Mouse (Mus musculus): Measurements from ENCODE around the gene Sox15. TPM values are rescaled to one million over a fixed set of nuclear protein-coding genes. Genes with fewer than 3 reads are reported as not detected.

The Sox15 gene
- total RNA-seq, 2 experiments from 2014 or later: not detected

DNA sequence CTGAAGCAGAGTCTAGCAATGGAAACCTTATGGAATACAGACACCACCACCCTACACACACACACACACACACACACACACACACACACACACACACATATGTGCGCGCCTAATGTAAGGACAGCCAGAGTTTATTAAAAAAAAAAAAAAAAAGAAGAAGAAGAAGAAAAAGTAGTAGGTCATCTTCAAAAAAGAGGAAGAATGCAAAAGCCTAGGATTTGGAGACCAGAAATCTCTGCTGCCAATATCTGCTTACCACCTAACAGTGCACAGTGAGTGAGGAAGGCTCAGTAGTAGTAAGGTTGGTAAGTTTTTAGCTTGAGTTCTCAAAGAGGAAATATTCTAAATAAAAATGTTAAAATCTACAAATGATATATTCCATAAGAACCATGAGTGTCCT lies 24.0 kb downstream of the Sox15 start:
- DNase-seq: no peak

DNA sequence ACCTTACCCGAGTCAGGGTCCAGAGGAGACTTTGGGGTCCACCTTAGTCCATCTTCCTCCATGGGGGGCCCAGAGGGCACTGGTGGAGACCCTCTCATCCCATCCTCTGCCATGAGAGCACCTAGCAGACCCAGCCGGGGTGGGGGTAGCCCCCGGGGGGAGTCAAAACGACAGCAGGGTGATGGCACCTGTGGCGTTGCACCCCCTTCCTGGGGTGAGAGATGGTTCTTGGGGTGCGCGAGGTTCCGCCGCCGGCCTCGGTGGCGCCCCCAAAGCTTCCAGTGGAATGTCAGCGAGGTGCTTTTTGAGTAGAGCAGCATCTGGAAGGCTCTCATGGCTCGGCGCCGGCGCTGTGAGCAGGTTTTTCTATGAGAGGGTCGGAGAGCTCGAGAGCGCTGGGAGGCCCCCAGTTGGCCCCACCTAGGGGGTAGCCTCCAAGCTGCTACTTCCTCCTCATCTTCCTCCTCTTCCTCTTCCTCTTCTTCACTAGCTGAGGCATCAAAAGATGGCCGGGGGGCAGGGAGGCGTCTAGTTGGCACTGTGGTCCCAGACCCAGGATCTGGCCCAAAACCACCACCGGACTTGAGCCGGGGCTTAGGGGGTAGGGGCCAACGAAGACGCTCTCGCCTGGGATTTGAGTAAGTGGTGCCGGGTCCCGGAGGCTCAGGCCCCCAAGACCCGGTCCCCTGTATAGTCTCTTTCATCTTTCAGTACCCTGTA lies 25.2 kb downstream of the Sox15 start:
- DNase-seq: no peak

DNA sequence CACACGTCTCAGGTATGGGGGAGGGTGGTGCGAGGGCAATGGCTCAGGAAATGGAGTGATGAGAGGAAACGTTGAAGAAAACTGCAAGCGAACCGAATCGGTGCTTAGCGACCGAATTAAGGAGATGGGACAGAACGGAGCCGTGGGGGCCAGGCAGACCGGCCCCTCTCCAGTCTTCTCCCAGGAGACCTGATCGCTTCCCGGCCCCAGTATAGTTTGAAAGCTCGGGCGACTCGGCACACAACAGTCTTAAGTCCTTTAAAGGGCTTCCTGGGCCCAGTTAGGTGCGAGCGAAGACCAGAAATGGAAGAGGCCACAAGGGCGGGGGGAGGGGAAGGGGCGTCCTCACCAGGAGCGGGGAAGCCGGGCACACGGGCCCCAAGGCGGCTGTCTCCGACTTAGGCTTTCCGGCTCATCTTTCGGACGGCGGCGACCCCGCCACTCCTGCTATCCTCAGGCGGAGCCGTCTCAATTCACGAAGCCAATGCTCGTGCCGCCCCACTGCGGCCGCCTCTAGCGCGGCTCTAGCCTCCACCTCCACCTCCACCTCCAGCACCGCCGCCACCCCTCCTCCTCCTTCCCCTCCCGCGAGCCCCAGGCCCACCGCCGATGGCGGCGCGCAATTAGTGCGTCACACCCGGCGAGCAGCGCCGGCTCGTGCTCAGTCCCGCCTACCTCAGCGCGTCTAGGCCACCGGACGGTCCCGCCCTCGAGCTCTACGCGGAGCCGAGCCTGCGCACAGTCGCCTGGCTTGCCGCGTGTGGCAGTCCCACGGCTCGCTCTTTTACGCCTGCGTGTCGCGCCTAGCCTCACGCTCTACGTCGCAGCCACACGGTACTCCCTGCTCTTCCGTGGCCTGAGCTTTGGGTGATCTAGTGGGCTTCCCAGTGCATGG lies 26.4 kb downstream of the Sox15 start, which contains the start of gene Senp3:
Senp3 (minus strand) TSS at position 771 of the 895 bp plus-strand sequence.
- peak; percentile 98 to 99 for DNase-seq

DNA sequence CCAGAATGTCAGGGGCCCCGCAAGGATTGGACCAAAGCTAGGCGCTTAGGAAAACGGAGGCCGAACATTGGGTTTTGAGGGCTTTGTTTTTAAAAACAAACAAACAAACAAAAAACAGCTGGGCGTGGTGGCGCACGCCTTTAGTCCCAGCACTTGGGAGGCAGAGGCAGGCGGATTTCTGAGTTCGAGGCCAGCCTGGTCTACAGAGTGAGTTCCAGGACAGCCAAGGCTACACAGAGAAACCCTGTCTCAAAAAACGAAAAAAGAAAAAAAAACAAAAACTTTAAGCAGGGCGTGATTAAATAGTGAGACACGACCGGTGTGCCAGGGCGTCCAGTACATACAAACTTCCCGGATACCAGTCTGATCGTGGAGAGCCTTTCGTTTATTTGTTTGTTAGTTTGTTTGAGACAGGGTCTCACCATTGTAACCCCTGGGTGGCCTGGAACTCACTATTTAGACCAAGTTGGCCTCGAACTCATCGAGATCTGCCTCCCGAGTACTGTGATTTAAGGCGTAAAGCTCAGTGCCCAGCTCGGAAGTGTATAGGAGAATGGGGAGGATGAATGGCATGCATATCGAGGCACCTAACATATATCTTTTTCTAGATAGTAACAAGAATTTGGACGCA lies 27.2 kb downstream of the Sox15 start:
- DNase-seq: no peak

DNA sequence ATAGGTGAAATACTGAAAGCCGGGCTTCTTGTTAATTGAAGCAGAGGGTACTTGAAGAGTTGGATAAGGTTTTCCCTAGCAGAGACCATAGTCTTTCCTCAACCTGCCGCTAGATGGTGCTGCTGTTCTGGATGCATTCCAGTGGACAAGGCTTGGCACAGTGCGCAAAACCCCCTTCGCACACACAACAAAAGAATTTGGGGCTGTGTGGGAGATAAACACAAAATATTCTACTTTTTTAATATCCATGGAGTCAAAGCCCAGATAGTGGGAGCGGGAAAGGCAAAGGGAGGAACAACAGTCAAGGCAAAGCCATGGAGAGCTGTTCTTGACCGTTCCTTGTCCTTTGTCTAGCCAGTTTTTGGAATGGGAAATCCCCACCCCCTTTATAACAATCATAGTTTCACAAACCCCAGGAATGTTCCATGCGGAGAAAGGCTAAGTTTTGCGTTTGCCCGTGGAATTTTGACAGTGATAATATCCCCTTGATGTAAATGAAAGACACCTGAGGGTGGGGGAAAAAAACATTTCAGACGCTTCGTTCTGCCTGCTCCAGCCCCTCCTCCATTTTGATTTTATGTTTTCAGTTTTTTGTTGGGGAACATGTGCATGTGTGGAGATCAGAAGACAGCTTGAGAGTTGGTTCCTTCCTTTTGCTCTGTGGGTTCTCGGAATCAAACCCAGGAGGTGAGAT lies 27.9 kb downstream of the Sox15 start:
- peak; percentile 90 to 93 for DNase-seq

DNA sequence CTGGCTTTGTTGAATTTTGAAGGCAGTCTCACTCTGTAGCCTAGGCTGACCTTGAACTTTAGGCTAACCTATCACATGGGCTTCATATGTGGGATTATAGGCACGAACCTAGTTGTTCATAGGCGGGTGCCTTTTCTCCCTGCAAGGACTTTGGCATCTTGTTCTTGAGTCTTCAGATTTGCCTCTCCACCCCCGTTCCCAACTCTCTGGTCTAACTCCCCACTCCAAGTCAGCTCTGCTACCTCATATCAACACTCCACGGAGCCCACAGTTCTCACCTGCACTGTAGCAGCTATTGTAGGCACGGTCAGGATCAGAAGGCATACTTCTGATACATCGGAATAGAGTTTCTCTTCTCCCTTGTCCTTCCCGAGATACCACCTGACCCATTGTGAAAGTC lies 28.5 kb downstream of the Sox15 start:
- DNase-seq: no peak

DNA sequence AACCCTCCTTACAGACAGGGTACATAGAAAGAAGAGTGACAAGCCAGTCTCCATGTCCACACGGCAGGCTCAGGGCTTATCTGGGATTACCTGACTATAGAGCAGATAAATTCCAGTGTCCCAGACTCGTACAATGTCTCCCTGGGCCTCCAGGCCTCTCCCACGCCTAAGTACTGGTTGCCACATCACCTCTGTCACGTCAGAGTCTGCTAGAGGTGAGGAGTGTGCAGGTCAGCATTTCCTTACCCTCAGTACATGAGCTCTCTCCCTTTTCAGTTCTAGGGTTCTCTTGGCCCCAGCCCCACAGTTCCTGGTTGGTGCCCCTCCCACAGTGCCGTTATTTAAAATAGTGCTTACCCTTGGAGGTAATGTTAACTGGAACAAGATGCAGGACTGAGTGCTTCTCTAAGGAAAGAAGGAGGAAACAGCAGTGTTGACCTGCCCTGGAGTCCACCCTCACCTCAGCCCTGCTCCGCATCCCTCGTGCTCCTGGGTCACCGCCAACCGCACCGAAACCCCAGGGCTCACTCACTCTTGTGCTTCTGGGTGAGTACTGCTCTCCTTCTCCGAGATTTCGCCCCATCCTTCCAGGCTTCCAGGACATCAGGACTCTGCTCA lies 29.1 kb downstream of the Sox15 start:
- no peak for DNase-seq

DNA sequence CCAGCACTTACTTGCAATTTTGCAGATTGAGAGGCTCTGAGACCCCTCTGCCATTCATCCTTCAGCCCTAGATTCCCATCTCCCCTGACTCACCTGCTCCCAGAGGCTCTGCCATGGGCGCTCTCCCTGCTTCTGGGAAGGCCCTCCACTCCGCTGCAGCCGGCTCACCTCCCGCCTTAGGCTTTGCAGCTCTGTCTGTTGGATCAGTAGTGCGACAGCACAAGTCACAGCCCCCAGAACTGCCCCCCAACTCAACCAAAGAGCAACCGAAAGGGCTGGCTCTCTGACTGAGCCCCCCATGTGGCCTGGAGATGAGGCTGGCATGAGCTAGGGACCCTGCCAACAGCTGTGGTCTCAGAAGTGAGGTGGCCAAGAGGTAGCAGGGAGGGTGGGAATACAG lies 29.8 kb downstream of the Sox15 start:
- DNase-seq: no peak

DNA sequence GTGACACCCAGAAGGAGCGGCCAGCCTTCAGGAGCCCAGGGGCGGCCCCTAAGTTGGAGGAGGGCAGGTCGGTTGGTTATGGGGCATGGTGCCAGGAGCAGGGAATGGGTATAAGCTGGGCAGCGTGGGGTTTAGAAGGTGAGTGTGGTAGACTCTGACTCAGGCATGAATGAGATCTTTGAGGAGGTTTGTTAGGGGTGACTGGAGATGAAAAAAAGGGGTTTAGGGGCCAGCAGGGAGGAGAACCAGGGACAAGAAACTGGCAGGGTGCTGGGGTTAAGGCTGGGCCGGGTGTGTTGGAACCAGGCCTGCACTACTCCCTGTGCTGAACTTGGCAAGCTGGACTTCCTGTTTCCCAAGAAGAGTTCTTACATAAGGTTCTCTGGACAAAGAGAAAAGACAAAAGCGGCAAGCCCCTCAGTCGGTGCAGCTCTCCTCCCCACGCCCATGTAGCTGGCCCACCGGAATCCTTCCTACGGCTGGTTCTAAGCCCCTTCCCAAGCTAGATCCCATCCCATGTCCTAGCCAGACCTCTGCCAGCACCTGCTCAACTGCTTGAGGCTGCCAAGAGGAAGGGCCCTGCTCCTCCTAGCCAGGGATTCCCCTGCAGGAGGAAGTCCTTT lies 30.5 kb downstream of the Sox15 start, which contains the start of gene Tnfsf13:
Tnfsf13 (minus strand) TSS at position 259 of the 623 bp plus-strand sequence.
- peak; percentile 72 to 79 for DNase-seq

DNA sequence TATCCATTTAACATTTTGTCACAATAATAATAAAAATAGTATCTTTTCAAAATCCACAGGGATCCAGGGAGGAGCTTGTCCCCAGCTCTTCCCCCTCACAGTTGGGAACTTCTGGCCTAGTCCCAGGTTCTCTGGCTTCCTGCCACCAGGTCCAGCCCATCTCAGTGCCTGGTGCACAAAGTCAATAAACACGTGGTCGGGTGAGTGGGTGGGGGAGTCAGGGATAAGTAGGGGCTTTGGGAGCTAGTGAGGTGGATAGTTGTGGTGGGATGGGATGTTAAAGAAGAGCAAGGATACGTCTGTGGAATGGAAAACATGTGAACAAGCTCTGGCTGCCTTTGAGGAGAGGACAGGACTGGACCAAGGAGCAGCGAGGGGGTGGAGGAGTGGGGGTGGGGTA lies 31.3 kb downstream of the Sox15 start:
- DNase-seq: peak; percentile 68 to 78

DNA sequence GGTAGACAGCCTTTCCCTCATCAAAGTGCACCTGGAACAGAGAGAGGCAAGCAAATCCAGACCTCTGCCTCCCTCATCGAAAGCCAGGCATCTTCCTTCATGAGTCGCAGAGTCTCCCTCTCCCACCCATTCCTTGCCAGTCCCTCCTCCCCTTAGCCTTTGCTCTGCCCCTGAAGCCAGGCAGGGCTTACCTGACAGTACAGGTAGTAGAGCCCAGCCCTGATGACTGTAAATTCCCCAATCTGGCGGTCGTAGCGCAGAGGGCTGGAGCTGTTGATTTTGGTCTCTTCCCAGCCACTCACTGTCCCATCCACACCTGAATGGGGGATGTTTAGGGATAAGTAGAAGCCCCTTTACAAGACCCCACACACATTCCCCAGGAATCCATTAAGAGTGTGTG lies 31.9 kb downstream of the Sox15 start:
- DNase-seq: no peak

DNA sequence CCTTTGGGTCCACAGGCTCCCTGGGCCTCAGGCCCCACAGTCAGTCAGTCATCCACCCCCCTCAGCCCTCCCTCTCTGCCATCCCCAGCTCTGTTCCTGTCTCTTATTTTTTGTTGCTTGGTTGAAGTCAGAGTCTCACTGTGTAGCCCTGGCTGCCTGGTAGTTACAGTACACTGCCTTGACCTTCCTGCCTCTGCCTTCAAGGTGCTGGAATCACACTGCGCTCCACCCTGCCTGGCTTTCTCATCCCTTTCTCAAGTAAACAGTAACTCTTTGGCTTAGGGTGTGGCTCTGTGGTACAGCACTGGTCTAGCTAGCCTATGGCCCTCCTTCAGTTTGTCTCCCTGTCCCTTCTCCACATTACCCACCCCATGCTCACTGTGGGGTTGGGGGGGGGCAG lies 34.8 kb downstream of the Sox15 start:
- no peak for DNase-seq

DNA sequence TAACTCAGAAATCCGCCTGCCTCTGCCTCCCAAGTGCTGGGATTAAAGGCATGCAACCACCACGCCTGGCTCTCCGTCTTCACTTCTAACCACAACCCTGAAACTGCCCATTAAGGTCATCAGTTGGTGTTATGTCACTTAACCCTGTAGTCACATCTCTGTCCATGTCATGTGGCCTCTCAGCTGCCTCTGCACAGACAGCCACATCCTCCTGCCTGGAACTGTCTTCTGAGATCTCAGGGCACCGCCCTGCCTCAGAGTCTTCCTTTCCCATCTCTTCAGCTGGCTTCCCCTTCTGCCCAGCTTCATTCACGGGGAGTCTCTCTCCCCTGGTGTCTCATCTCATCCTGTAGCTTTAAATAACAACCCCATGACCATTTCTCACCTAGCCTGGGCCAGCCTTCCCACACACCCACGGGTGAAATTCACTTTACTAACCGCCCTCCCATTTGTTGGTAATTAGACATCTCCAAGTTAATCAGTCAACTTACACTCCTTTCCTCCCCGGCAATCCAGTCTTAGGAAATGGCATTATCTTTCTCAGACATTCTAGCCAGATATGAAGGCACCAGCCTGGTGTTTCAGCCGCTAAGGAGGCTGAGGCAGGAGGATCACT lies 37.2 kb downstream of the Sox15 start:
- no peak for DNase-seq

DNA sequence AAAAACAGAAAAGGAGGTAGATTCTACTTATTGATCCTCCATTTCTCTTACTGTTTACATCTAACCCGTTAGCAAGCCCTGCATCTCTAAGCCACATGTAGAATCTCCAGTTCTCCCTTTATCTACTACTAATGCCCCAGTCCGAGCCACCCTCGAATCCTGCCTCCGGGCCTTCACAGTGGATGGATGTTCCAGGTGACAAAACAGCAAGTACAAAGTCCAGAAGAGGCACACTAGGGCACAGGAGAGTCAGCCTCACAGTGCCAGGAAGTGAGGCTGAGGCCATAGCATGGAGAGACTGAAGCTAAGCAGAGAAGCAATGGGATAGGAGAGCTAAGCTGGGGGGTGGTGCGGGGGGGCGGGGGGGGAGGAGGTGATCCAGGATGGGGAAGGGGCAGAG lies 37.7 kb downstream of the Sox15 start:
- DNase-seq: no peak

DNA sequence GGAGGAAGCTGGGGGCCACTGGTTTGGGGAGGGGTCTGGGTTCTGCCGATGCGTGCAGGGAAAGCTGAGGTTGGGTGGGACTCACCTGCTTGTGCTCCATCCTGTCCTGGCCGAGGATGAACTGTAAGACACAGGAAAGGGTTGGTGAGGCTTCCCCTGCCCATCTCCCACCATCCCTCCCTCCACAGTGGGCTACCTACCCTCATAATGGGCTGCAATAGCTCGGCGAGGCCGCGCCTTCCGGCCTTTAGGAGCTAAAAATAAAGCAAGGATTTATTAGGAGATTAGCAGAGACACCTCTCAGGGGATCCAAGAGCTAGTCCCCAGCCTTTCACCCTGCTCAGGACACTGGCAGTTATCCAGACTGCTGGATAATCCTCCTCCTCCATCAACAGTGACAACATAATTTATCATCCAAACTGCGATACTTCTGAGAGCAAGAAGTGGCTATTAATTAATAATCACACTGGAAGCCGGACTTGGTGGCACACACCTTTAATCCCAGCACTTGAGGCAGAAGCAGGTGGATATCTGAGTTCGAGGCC lies 38.4 kb downstream of the Sox15 start:
- no peak for DNase-seq

DNA sequence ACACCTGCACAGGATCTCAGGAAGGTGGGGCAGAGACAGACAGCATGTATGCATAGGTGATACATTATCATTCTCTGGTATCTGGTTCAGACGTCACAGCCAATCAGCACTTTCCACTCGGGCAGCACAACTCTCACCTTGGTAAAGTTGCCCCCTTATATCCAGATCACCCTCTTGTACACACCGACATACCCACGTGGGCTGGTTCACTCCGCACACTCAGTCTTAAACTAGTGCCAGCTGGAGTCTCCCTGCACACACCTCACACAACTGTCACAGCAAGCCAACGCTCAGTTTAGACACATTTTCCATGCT lies 39.9 kb downstream of the Sox15 start:
- no peak for DNase-seq

DNA sequence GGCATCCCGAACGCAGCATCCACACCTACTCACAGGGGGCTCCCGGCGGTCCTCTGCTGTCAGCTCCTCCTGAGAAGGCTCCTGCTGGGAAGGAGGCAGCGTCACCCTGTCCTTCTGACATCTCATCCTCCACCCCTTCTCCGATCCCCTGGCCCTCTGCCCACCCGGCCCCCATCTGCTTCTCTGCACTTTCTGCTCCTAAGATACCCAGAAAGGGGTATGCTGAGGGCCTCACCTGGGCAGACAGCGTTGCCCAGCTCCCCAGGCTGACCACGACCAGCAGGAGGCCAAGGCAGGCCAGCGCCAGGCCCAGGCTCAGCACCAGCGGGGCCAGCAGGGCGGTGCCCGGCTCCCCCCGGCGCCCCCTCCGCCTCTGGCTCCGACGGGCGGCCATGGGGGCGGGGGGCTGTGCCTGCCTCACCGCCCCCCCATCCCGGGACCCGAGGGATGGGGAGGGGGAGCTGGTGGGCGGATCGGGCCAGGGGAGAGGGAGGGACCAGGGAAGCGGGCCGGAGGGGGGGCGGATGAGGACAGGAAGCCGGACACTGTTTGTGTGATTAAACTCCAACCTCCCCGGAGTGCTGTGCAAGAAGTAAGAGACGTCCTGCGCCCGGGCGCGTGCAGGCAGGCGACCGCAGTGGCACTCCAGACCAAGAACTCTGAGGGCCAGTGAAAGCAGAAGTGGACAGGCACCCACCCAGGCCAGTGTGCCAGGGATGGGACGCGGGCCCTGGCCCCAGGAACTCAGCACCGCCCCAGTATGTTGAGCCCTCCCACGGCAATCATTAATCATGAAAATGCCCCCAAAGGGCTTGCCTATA lies 40.5 kb downstream of the Sox15 start, which contains the start of the genes Tnfsf12 and Tnfsfm13:
Tnfsf12 (minus strand) TSS at position 489 of the 821 bp plus-strand sequence.
Tnfsfm13 (minus strand) TSS at position 738 of the 821 bp plus-strand sequence.
- DNase-seq: peak; percentile 81 to 88

DNA sequence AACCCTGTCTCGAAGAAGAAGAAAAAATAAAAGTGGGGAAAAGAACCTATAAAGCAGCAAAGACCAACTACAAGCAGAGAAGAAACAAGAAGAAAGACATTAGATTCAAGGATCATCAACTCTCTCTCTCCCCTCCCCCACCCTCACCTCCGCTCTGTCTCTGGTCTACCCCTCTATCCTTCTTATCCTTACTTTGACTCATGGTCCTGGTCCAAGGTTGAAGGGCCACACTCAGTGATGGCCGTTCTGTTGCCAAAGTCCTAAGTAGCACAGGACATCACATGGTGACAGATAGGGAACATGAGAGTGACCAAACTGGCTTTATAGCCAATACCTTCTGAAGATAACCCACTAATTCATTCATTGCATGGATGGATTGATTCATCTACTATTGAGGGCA lies 42.3 kb downstream of the Sox15 start:
- DNase-seq: no peak

DNA sequence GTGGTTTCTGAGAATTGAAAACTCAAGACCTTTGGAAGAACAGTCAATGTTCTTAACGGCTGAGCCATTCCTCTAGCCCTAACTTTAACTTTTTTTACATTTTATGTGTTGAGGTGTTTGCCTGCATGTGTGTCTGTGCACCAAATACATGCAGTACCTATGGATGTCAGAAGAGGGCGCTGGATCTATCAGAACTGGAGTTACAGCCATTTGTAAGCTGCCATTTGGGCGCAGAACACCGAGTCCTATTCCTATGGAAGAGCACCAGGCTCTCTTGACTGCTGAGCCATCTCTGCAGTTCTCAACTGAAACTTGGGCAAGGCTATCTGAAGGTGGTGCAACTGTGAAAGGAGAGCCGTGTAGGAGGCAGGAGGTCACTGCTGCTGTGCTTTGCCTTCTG lies 43.5 kb downstream of the Sox15 start:
- DNase-seq: no peak

All from adrenal gland, postnatal 36 days (tissue).